Mouse (Mus musculus) layer of hippocampus, adult 11-12 months (tissue): ENCODE measurements around the gene Zbtb38.

Source experiments
- DNase-seq: peaks from one replicate; pipeline ENCODE4 v3.0.0; 2022; ENCODE audit warnings: low spot score

Gene Zbtb38

GRCm38 (mm10) chr9:96713472-96714390 is 38.9 kb downstream of the Zbtb38 start:
- DNase-seq = no peak

DNA sequence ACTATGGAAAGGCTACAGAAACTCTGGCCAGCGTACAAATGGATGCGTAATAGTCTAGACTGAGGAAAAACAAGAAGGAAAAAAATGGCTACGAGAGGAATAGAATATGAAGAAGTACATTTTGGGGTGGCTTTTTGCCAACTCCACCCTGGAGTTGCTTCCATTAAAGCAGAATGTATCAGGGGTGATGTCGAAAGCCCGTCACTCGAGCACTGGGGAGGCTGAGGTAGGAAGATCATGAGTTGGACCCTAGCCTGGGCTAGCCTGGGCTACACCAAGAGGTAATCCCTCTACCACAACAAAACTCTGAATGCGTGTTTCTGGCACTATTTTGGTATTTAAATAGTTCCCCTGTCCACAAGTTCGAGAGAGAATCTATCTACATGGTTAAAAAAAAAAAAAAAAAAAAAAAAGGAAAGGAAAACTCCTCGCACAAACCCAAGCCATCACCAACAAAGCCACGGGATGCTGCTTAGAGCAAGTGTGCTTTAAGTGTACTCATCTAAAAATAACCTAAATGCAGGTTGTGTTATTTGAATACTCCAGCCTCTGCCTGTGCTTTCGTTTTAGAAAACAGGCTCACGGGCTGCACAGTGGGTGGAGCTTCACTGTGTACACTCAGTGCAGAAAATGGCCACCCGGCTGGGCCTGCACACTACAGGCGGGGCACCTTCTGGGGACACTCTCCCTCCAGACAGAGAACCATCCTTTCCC is 39.7 kb downstream of the Zbtb38 start:
- no peak for DNase-seq

DNA sequence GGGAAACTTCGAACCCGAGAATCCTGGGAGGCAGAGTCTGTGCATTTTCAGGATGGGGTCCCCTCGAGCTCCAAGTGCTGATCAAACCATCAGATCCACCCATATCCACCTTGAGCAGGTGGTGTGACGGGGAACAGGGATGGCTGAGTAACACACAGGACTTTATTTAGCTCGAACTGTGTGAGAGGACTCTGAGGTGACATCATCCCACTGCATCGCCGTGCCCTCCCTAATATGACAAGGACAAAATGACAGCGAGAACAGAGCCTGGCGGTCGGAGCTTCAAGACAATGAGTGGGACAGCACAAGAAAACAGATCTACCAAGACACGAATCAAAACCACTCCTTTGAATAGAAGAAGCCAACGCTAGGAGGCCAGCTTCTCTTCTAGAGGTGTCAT is 40.6 kb downstream of the Zbtb38 start:
- no peak for DNase-seq

- no peak for DNase-seq
Measured at GRCm38 (mm10) chr9:96710241-96710946, 42.2 kb downstream of the Zbtb38 start.

DNA sequence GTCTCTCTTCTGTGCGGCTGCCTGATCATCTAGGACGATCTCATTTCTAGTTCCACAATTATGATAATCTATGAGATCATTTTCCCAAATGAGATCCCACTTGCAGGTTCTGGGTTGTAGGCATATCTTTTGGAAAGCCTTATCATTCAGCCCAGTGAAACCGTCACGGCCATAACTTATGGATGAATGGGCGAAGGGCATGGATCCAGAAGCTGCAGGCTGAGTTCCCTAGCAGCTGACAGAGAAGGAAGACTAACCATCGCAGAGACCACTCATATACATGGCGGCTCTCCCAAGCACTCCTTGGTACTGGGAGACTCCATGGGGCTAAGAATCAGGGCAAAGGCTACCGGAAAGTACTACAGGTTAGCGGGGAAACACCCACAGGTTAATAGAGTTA is 43.7 kb downstream of the Zbtb38 start:
- DNase-seq = no peak

DNA sequence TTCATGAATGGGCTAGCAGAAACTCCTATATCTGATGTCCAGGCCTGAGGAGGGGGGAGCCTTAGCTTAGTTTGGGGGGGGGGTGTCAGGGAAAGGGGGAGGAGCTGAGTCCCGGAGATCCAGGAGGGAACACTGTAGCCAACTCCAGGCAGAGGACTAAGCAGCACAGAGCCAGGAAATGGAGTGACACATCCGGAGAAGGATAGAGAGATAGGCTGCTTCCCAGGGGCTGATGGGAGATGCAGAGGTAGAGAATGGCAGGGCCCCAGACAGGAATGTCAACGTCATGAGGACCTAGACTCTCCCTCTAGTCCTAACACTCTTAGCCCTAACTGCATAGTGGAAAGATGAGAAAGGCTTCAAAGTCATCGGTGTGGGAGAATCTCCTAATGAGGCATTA is 44.7 kb downstream of the Zbtb38 start:
- no peak for DNase-seq

DNA sequence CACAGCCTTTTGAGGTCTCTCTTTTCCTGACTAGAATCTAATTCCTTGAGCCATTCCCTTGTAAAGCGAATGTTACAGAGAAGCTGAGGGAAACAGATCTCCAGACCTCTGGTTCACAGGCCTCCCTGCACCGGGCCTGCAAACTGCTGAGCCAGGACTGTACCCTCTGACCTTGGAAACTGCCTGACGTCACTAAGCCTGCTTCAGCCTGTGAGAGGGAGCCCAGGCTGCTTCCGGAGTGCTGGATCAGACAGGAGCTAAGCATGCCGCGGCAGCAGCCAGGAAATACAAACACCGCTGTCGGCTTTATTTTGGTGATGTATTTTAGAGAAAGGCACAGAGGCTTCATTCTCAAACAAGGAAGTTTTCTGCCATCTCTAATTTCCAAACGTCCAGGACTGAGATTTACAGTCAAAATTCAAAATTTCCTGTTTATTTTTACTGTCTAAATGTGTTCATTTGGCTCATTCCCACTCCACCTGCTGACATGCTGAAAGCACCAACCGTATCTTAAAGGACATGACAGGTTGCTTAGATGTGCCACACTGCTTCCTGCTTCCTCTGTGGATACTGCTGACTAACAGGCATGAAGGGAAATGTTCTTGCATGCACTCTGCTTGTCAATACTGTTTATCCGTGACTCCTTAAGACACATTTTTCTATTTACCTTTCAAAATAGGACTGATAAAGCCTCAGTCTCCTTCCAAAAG is 46.9 kb downstream of the Zbtb38 start:
- peak; percentile 52 for DNase-seq

GRCm38 (mm10) chr9:96704935-96705334 is 47.7 kb downstream of the Zbtb38 start:
- no peak for DNase-seq

- DNase-seq = no peak
Measured at GRCm38 (mm10) chr9:96701891-96702290, 50.7 kb downstream of the Zbtb38 start.

- no peak for DNase-seq
Measured at GRCm38 (mm10) chr9:96699276-96700035, 53.2 kb downstream of the Zbtb38 start.

- no peak for DNase-seq
Measured at GRCm38 (mm10) chr9:96696788-96697492, 55.7 kb downstream of the Zbtb38 start.

DNA sequence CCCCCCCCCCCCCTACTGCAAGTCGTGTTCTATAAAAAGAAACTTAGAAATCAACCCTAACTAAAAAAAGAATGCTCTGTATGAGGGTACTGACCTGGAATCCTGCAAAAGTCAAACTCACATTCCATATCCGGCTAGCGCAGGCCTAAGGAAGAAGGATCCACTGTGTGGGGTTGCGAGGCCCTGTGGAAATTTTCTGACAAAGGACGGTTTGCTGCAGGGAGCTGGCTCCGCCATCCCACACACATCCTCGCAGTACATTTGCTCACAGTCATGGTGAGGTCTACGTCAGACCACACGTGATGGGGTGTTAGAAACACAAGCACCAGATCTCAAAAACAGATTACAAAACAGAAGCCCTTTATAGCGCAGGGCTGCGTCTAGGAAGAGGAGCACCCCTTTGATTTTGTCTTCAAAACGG is 56.5 kb downstream of the Zbtb38 start:
- DNase-seq = peak; percentile 74

- DNase-seq = no peak
Measured at GRCm38 (mm10) chr9:96690461-96690863, 62.2 kb downstream of the Zbtb38 start.

DNA sequence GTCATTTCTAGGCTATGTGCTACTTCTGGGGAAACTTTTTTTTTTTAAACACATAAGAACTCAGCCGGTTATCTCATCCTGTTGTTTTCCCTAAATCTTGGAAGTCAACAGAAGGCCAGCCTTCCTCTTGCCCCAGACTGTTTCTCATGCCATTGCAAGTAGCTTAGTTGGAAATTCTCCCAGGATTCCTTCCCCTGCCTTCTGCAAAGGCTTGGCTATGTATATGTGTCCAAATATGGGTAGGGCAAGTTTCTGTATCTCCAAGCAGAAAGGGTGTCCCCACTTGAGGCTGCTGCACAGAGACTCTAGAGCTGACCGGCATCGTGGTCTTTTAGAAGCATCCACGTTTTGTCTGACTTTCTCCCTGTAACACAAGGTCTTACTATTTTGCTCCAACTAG is 63.6 kb downstream of the Zbtb38 start:
- DNase-seq = no peak

DNA sequence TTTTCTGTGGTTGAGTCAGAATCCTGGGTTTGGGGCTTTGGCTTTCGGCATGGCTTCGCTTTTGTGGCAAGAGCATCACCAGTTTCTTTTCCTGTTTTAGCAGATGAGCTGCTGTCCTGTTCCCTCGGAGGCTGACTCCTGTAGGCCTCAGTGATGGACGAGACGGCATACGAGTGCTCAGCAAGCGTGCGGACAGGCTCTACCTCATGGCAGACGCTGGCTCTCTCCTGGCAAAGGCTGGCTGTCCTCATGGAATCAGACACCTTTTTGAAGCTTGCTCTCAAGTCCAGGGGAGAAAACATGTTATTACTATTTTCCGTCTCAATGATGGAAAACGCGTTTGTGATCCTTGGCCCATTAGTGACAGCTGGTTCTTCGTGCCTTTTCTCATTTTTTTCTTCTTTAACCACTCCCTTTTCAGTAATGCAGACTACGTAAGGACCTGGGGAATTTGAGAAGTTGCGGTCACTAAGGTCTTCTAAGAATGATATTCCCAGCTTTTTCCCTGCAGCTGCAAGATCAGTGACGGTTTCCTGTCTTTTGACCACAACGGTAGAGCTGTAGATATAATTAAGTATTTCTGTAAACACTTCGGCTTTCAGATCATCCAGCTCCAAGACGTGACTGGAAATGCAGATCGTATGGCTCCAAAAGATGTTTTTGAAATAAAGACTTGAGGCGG is 64.3 kb downstream of the Zbtb38 start:
- DNase-seq = no peak

- DNase-seq = no peak
Measured at GRCm38 (mm10) chr9:96687591-96688186, 64.9 kb downstream of the Zbtb38 start.

DNA sequence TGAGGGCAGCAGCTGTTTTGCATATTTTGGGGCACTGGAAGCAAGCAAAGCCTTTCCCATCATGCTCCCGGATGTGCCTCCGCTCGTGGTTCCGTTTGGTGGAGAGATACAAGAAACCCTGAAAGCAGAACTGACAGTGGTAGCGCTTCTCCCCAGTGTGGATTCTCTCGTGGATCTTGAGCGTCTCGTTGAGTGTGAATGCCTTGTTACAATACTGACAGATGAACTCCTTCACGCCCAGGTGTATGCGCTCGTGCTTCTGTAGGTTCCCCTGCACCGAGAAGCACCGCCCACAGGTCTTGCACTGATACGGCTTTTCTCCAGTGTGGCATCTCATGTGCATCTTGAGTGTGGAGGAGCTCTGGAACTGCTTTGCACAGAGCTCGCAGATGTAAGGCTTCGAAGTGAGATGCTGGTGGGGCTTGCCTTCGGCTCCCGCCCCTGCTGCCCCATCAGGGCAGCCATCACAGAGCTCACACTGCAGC is 67.0 kb downstream of the Zbtb38 start:
- no peak for DNase-seq

DNA sequence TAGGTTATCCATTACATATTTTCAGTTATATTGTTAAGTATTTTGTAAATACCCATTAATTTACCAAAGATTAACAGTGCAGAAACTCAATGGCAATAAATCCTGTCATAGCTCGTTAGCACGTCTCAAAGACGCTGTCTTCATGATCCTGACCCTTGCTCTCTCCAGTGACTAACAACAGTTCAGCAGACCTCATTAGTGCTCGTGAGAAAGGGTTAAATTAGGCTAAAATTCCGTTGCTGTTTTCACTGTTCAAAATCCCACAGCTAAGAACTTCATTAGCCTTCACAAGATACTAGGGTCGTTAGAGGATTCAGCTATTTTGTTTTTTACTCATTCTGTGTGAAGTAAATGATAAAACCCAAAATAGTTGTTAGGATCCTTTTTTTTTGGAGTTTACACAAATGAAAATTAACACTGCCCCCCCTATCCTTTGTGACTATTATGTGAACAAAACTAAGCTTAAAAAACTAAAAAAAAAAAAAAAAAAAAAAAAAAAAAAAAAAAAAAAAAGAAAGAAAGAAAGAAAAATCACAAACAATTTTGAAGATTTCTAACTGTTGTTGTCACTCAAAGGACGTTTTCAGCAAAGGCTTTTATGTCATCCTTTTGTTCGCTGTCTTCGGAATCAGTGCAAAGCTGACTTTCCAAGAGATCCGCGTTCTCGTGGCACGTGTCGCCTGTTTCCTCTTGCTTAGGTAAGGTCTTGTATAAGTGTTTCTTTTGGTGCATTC is 67.6 kb downstream of the Zbtb38 start:
- no peak for DNase-seq
